Mouse (Mus musculus): Measurements from ENCODE around the gene Tmem150a.

DNA sequence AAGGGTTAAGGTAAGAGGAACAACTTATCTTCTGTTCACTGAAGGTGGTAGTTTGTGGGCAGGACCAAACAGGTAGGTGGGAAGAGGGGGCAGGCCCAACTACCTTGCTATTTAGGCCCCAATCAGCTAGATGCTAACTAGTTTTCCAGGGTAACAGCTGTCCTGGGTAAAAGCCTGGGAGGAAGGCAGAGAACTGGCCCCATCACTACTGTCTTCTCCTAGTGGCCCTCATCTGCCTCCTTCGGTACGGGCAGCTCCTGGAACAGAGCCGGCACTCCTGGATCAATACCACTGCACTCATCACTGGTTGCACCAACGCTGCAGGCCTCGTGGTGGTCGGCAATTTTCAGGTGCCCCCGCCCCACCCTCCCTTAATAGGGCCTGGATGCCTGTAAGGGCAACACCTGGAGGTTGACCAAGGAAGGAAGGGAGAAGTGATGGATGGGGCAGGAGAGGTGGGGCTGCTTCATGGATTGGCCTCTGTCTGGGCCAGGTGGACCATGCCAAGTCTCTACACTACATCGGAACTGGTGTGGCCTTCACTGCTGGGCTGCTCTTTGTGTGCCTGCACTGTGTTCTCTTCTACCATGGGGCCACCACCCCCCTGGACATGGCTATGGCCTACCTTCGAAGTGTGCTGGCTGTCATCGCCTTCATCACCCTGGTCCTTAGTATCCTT, 3.0 kb downstream of the Tmem150a start:
- TF ChIP-seq POLR2A (IDR thresholded peaks at IDR 0.05; ENCODE audit: extremely low read depth, insufficient read depth, low read length) (no peak), CTCF (IDR thresholded peaks at IDR 0.05; ENCODE audit: low read depth, low read length) (no peak)
